Mouse (Mus musculus): ENCODE results near the gene Dzank1.

DNA sequence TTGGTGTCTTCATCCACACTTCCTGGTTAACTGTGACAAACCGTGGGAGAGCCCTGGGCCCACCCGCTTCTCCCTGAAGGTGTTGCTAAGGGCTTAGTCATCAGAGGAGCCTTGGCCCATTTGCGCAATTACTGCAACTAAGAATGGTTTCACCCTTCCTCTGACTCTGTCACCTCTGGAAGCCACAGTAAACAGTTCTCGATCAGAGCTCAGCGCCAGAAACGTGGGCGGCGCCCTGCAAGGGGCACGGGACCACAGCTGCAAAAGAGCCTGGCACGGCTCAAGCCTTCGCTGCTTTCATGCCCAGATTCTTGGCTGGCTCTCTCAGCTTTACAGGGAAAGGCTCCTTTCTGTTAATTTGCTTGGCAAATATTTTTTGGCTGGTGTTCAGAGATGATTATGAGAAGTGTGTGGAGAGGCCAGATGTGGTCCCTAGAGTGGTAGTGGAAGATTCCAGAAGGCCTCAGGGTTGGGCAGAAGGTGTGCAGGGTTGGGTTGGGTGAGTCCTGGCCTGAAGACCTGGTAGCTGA is 85.8 kb downstream of the Dzank1 start:
- TF ChIP-seq MAFK (IDR thresholded peaks at IDR 0.05; ENCODE audit: insufficient read depth, low read depth, low read length) (no peak), CHD2 (IDR thresholded peaks at IDR 0.05; ENCODE audit: low read depth, low read length) (no peak), ZNF384 (IDR thresholded peaks at IDR 0.05; ENCODE audit: low read depth, low read length) (no peak), ZC3H11A (IDR thresholded peaks at IDR 0.05; ENCODE audit: borderline replicate concordance, low read depth, low read length) (no peak), HCFC1 (IDR thresholded peaks at IDR 0.05; ENCODE audit: borderline replicate concordance, insufficient read depth, low read length) (no peak)

Measured in ES-E14 (cell line).